Comparison of ENCODE assay signal across 17 mouse cellular contexts in genomic region chr2:52169243-52170005, GRCm38 (mm10).
"Had no signal": no experiment of that assay in that cellular context is flagged by ENCODE, and none has a peak within 500 bp of the region (broad histone marks: within the 10 kb centered on the region; RNA-seq: fewer than 3 reads in every experiment).

No protein-coding gene starts in this region.

- H3K36me3 ChIP-seq: limb, embryonic 10.5 days; liver, embryonic 15.5 days; midbrain, embryonic 13.5 days; neural tube, embryonic 15.5 days had no signal

- ATAC-seq: inflammation-experienced regulatory T-cells, adult 6 months; intestine, postnatal 0 days; midbrain, embryonic 13.5 days had no signal

- H3K27ac ChIP-seq: kidney, postnatal 0 days; layer of hippocampus, adult 2 months; limb, embryonic 10.5 days; liver, embryonic 15.5 days; midbrain, embryonic 13.5 days; neural tube, embryonic 15.5 days had no signal

- H3K27me3 ChIP-seq: liver, embryonic 15.5 days; midbrain, embryonic 13.5 days; neural tube, embryonic 15.5 days had no signal

- H3K4me2 ChIP-seq: liver, embryonic 11.5 days; liver, embryonic 15.5 days; midbrain, embryonic 13.5 days; neural tube, embryonic 15.5 days had no signal

- H3K4me1 ChIP-seq: liver, embryonic 15.5 days; midbrain, embryonic 13.5 days; neural tube, embryonic 15.5 days had no signal

- DNase-seq: kidney, adult 9 months; kidney, postnatal 4 days; lung, postnatal 10 days; right cerebral cortex, adult 18-20 months; right cerebral cortex, postnatal 4 days; spleen, adult 18-20 months; thymus, adult 18-20 months; thymus, postnatal 14 days had no signal

- H3K9me3 ChIP-seq: limb, embryonic 10.5 days; liver, embryonic 15.5 days; midbrain, embryonic 13.5 days; neural tube, embryonic 15.5 days had no signal

- H3K9ac ChIP-seq: liver, embryonic 15.5 days; midbrain, embryonic 13.5 days; neural tube, embryonic 15.5 days had no signal

- H3K4me3 ChIP-seq: layer of hippocampus, adult 2 months; limb, embryonic 10.5 days; liver, embryonic 15.5 days; midbrain, embryonic 13.5 days; neural tube, embryonic 15.5 days had no signal
